Mouse (Mus musculus) spleen, embryonic (tissue): ENCODE measurements around the gene Hist1h2ad.
"Not testable (repeated sequence)": the region's sequence is repeated elsewhere in the genome, so short reads cannot be mapped to it uniquely, and the experiment has no call there.

Source experiments
- CTCF ChIA-PET: fragments of 350-600 bp; sonication (Branson Sonifier 250); formaldehyde crosslinking; loops from one replicate; lab custom pipeline; 2022; lab: Charles Lee

Hist1h2ad gene

DNA sequence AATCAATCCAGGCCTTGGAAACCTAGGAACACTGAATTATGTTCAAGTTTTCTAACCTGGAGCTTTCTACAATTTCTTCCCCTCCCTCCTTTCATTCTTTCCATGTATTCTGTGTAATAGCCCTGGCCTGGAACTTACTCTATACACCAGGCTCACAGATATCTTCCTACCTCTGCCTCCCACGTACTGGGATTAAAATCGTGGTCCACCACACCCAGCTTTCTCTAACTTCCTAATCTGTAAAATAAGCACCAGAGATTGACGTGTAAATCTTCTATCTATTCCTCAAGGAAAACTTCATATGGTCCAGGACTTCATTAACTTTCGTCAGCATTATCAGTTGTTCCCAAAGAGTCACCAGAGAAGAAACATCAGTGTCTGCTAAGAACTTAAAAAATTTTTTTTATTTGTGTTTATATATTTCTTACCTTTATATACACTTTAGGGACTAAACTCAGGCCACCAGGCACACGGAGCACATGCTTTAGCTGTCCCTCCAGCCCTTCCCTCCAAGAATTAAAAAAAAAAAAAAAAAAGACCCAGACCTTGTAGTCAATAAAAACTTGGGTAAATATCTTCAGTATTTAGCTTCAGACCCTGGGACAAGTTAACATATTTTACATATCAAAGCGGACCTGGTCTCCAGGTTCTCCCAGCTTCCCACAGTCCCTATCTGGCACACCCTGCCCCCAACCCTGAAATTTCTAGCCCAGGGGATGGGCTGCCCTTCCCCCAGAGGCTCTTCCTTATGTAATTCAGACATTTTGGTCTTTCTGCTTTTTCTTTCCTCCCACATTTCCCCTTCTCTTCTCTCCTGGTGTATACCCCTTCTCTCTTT lies 8.3 kb downstream of the Hist1h2ad start:
- CTCF ChIA-PET, result interaction anchor here (0.6 to 1.2 kb wide), 3 partner anchors 39 to 1801 kb away, joined by 3 read pairs; partner anchors contain the start of gene Hist1h2be

DNA sequence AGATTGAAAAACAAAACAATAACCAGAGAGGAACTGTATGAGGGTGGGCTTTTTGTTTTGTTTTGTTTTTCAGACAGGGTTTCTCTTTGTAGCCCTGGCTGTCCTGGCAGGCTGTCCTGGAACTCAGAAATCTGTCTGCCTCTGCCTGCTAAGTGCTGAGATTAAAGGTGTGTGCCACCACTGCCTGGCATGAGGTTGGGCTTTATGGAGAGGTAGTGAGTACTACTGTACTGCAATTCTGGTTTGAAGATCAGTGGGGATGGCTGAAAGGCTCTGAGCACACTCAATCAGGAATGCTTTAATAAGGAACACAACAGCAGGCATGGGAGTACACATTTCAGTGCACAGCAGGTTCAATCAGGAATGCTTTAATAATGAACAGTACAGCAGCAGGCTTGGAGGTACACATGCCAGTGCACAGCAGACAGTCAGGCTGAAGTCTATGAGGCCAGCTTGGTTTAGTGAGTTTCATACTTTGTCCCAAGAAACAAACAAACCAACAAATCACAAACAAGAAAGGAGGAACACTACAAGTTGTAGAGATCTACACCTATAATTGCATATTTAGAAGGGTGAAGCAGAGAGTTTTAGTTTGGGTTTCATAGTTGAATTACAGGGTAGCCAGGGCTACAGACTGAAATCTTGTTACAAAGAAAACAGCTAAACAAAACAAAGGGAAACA lies 9.3 kb downstream of the Hist1h2ad start:
- CTCF ChIA-PET, result interaction anchor here (1.2 kb wide), 1 partner anchor 38 kb away, joined by 3 read pairs; the partner anchor contains the start of gene Hist1h2be

DNA sequence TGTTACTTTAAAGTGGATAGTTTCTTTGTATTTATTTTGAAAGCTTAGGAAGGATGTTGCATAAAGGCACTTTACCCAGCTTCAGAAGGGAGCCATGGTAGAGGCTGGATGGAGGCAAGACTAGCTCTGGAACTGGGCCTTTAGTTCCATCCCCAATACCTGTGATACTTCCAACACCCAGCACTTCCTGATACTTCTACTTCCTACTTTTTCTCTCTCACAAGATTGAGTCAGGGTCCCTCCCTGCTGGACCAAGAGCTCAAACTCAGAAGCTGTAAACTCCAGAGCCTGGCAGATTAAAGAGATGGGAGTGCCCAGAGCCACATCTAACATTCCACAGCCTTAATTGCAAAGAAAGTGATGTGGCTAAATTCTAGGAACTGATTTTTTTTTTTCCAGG lies 10.2 kb downstream of the Hist1h2ad start:
- CTCF ChIA-PET, result no interaction called here

DNA sequence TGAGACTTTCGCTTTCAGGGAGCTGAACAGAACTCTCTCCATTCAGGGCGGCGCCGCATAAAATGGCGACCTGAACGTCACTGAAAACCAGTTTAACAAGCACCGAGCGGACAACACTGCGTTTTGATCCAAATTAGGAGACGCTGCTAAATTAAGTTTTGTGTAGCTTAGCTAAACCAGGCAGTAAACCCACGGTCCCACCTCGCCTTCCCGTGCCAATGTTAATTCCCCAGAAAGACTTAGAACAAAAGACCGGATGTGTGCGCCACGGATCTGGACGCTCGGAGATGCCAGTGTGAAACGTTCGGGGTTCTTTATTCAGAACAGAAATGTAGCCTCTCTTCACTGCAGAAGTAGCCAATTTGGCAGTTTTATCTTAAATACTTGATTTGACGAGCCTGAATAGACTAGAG lies 10.9 kb downstream of the Hist1h2ad start:
- CTCF ChIA-PET, result no interaction called here

DNA sequence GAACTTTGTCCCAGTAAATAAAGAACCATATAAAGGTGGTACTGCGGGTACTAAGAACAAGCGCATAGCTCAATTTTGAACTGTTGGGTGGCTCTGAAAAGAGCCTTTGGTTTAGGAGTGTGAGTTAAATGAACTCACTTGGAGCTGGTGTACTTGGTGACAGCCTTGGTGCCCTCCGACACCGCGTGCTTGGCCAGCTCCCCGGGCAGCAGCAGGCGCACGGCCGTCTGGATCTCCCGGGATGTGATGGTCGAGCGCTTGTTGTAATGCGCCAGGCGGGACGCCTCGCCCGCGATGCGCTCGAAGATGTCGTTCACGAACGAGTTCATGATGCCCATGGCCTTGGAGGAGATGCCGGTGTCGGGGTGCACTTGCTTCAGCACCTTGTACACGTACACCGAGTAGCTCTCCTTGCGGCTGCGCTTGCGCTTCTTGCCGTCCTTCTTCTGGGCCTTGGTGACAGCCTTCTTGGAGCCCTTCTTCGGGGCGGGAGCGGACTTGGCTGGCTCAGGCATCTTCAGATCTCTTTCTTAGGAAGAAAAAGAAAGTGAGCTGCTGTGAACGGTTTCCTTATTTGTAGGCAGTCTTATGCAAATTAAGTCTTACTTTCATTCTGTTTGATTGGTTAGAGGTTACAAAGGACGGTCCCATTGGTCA lies 11.4 kb downstream of the Hist1h2ad start:
- CTCF ChIA-PET, result interaction anchor here (0.5 kb wide), 1 partner anchor 1555 kb away, joined by 17 read pairs; no protein-coding TSS in a partner anchor

DNA sequence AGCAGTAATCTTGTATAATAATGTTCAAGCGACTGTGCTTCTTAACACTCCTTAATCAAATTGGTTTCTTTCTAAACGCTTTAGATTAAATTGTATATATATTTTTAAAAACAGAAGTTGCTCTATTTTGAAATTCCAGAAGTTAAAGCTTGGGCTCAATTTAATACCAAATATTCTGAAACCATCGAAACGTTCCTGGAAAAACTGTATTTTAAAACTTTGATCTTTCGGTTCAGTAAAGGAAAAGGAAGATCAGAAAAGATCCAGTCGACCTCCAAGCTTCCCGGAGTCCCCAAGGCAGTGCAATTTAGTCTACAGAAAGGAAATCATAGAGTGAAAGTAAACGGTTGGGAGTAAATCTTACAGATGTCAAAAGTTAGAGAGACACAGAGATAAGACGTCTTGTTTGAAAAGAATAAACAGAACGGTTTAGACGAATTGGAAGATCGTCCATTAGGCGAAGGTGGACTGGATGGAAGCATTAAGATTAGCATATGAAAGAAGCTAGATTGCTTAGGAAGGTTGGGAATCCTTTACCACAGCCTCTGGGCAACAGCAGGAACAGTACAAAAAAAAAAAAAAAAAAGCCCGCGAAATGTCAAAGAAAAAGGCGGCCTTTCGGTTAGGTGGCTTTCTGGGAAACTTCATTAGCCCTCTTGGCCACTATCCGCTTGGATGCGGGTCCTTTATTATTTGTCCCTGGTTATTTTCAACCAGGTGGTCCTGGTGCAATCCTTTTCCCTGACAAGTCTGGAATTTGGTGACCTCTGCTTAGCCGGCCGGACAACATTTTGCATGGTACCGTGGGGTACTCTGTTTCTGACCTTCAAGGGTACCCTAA lies 12.1 kb downstream of the Hist1h2ad start:
- CTCF ChIA-PET, result interaction anchor here (0.5 kb wide), 1 partner anchor 1555 kb away, joined by 17 read pairs; no protein-coding TSS in a partner anchor

DNA sequence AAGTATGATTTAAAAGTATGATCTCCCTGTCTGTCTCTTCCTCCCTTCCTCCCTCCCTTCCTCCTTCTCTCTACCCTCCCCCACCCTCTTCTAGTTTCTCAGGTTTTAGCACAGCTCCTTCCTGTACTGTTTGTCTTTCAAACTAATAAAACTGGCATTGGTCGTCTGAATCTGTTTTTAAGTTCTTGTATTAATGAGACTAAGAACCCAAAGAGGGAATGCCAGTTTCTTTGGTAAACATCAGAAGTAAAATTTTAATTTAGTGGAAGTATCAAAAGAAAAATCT lies 12.7 kb downstream of the Hist1h2ad start:
- CTCF ChIA-PET, result interaction anchor here (0.6 kb wide), 1 partner anchor 156 kb away, joined by 11 read pairs; no protein-coding TSS in a partner anchor

DNA sequence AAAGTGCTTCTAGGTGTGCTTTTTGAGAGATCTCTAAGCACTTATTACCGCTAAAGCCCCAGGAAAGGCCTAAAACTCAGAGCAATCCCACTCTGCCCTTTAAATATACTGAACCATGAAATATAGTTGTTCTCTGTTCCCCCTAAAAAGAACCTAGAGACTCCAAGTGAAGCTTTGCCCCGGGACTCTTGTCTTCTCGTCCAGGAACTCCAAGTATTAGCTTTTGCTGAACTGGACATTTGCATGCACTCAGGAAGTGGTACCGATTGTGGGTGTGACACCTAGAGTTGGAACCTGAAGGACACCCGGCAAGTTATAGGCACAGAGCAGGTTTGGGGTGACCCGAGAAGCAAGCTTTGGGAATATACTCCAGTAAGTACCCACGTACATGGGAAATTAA lies 17.0 kb downstream of the Hist1h2ad start:
- CTCF ChIA-PET, result no interaction called here

DNA sequence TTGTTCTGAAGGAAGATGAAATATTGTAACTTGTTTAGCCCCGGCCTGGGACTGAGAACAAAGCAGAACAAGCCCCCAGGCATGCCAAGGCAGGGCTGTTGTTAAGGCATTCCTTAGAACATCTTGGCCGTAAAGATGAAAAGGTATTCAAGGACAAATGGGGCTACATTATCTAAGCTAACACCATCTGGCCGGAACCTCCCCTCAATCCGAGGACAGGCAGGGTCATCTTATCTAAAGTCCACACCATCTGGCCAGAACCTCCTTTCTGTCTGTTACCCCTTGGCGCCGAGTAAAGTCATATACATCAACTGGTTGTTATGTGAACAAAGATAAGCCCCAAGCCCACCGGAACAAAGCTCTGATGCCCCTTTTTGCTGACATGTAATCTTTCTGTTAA lies 17.7 kb downstream of the Hist1h2ad start:
- CTCF ChIA-PET, result not testable (repeated sequence)

DNA sequence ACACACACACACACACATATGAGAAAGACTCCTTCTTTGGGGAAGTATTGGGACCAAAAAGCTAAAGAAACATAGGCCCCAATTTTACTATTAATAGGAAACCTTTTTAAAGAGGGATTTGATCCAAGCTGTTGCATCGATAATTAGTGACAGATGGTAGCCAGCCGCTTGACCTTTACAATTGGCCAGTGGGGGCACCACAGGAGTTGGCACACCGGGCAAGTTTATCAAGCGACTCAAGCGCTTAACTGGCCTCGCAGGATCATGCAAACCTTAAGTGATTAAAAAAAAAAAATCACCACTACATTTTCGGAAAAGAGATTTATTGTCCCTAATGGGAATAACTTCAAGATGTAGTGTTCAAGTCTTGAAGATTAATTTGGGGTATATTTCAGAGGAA lies 18.4 kb downstream of the Hist1h2ad start:
- CTCF ChIA-PET, result interaction anchor here (0.7 kb wide), 1 partner anchor 125 kb away, joined by 6 read pairs; no protein-coding TSS in a partner anchor

DNA sequence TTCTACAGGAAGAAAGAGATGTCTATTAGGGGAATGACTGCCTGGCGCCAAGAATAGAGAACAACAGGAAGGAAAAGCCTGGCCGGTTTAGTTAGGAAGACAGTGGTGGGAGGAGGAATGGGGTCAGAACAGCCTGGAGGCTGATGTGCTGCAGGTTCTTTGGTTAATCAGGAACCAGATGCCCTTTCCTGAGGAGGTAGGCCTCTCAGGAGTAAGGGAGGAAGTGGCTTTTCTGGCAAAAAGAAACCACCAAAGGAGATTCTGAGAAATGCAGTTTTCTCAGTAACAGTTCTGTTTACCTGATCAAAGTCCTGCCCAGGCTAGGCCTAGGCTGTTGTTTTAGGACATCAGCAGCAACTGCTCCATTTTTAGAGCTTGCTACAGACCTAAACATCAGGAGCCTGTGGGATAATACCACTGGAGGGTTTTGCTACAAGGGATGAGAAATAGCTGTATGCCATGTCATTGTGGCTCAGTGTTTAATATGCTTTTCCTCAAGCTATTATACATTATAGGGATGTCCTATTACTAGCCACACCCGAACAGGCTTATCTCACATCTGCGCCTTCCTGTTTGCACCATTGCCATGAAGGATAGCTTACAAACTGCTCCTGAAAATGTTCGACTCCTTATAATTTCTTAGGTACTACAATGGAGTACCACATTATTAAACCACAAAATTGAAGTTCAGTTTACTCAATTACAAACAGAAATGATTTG lies 19.0 kb downstream of the Hist1h2ad start:
- CTCF ChIA-PET, result interaction anchor here (0.7 kb wide), 1 partner anchor 124 kb away, joined by 6 read pairs; no protein-coding TSS in a partner anchor

DNA sequence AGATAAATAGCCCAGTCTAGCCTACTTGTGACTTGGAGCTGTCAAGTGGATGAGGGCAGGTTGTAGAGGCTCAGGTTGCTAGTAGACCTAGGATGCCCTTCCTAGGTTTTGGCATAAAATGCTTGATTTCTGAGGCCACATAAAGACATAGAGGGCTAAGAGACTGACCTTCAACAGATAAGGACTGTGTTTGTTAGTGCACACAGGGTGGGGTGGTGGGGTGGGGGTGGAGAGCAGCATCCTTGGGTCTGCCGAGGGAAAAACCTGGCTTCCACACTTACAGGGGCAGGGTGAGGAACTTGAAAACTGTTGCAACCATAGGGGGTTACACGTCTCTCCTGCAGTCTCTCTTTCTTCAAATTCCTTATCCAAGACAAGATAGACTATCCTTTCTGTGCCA lies 21.0 kb downstream of the Hist1h2ad start:
- CTCF ChIA-PET, result no interaction called here

DNA sequence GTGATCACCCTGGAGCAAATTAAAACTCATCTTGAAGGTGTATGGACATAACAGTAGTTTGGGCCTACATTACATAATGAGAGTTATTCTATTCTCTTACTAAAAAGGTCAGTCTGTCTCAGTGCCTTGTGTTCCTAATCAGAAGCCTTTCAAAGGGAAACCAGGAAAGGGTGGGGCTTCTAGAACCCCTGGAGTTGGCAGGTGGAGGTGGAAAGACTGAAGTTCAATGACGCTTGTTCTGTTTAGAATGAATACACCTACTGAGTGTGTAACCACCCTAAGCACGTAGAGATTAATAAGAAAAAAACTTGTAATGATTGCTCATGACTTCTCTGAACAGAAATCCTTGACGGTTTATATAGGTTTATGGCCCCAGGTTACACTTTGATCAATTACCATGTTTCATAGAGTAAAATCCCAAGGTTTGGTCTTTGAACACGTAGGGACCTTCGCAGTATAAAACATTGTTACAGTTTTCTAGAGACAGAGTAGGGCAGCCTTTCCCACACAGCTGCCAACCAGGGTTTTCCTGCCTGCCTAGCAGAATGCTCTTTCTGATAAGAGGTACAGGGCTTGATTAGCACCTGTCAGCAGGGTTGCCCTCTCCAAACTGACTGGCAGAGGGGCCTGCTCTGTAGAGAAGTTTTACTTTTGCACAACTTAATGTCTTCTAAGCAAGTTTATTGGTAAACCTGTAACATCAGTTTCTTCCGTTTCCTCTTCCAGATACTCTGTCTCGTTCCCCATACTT lies 21.6 kb downstream of the Hist1h2ad start:
- CTCF ChIA-PET, result no interaction called here

DNA sequence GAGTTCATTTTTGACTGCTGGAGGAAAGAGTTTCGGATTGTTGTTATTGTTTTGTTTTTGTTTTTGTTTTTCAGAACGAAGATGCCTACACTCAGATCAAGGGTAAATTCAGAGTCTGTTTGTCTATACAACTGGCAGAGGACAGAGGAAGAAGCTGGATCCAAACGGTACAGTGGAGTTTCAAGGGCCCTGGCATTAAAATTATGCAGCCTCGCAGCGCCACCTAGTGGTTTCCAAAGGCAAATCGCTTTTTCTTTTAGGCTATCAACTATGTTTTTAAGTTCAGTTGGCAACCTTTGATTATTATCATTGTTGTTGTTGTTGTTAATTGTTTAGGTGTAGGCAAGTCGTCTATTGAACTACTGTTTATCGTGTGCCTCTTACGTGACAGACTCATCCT lies 23.8 kb downstream of the Hist1h2ad start:
- CTCF ChIA-PET, result interaction anchor here (0.6 to 1.0 kb wide), 2 partner anchors 85 to 161 kb away, joined by 3 to 4 read pairs; no protein-coding TSS in a partner anchor

DNA sequence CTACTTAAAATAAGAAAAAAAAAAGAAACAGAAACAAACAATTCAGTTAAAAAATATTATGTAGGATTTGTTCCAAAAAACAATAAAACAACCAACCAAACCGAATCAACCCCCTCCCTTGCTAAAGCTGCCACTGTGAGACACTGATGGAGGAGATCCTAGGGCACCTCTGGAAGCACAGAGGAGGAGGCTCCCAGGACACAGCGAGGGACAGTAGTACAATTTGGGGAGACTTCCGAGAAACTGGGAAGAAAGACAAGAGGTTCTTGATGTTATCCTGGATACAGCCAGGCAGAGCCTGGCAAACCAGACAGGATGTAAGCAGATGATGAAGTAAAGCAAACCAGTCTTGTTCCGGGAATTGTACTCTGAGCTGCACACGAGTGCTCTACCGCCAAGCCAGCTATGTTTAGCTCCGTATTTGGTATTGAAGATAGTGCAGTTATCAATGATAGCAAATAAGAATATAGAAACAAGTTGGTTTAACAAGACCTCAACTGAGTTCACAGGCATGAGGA lies 29.1 kb downstream of the Hist1h2ad start:
- CTCF ChIA-PET, result interaction anchor here (0.6 to 0.7 kb wide), 2 partner anchors 23 to 1172 kb away, joined by 3 to 4 read pairs; no protein-coding TSS in a partner anchor

DNA sequence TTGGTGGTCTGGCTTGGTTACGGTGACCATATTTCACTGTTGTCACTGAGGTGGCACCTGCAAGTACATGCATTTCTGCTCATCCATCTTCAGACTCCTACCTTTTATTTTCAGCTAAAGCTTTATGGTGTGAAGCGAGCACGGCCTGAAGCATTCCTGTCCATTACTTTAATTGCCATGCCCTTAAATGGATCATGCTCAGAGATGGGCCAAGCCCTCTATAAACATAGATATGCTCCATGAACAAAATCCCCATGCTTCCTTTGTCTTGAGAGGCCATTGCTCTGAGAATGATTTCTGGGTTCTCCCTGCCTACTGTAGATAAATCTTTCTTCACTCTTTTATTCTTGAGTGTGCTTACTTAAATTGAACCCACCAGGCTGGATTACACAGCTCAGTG lies 30.3 kb downstream of the Hist1h2ad start:
- CTCF ChIA-PET, result interaction anchor here (0.7 kb wide), 1 partner anchor 63 kb away, joined by 3 read pairs; no protein-coding TSS in a partner anchor

DNA sequence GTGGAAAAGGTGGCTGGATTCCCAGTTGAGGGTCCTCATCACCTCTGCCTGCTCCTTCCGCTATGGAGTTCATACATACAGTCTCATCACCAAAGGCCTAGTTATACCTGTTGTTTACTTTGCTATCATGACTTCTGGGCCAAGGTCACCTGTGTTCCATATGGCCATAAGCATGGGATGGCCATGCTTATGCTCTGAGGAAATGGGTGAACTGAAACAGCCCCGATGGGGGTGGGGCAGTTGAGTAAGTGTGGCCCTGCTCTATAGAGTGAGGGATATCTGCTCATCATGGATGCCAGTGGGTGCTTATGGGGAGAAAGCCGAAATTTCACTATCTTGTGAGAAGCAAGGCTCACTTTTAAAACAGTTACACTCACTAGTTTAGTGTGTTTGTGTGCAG lies 30.9 kb downstream of the Hist1h2ad start:
- CTCF ChIA-PET, result no interaction called here

DNA sequence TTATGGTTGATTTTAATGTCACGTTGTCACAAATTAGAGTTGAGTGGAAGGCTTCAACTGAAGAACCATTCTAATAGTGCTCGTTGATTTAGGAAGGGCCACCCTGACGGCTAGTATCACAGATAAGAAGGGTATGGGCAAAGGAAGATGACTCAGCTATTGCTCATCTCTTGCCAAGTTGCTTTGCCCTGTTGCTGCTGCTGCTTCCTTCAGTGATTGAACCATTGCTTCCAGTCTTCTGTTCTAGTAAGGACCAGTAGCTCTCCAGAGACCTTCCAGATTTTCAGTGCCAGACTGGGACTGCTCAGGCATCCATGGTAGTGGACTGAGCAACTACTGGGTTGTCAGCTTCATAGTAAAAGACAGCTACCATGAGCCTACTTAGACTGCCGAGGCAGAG lies 35.0 kb downstream of the Hist1h2ad start:
- CTCF ChIA-PET, result interaction anchor here (0.6 to 0.7 kb wide), 2 partner anchors 42 to 44 kb away, joined by 3 to 12 read pairs; no protein-coding TSS in a partner anchor

DNA sequence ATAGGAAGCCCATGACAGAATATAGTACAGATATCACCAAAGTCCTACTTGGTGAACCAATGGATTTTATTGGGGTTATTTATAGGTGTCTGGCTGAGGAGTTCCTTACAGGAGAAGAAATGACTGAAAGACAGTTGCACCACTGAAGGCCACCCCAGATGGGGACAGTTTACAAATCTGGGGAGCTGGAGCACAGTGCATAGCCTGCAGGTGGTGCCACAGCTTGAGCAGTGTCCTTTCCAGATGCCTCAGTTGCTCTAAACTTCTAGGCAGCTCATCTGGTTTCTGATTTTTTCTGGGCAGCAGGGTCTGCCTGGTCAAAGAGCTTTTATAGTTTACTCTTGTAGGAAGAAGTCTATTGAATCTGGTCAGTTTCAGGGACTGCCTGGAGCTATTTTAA lies 35.7 kb downstream of the Hist1h2ad start:
- CTCF ChIA-PET, result no interaction called here
